Mouse (Mus musculus): ENCODE measurements around the gene Tbx2. TPM values are rescaled to one million over a fixed set of nuclear protein-coding genes. Genes with fewer than 3 reads are reported as not detected.

Gene Tbx2
- polyA plus RNA-seq, 1 experiment: 3.5 TPM

GRCm38 (mm10) chr11:85840803-85841145, 8.4 kb downstream of the Tbx2 start:
- H3K36me3 ChIP-seq (ENCODE audit: control insufficient read depth, insufficient read depth, low read length): no peaks in the 10 kb centered on the region
- TF ChIP-seq POLR2A (IDR thresholded peaks at IDR 0.05; ENCODE audit: control insufficient read depth, extremely low read depth, insufficient read depth, low read length, poor library complexity) (no peak), CTCF (IDR thresholded peaks at IDR 0.05; ENCODE audit: borderline replicate concordance, control insufficient read depth, extremely low read depth, insufficient read depth, low read length, poor library complexity) (no peak)
- H3K4me3 ChIP-seq (ENCODE audit: control insufficient read depth, insufficient read depth, low read length): no peak overlapping the region
- DNase-seq: no peak
- peaks cover 7% of the 10 kb centered on the region; the same call in 1 of the 2 replicates for H3K4me1 ChIP-seq (replicated peaks; ENCODE audit: control insufficient read depth, insufficient read depth, low read length)
- H3K27ac ChIP-seq (ENCODE audit: control insufficient read depth, insufficient read depth, low read length): no peak overlapping the region
- peaks cover 59% of the 10 kb centered on the region for H3K27me3 ChIP-seq (ENCODE audit: control insufficient read depth, insufficient read depth, low read length)
- 5% methylated on average over 21 of the region's 21 CpGs for WGBS

- no peak for DNase-seq
- Histone ChIP-seq H3K4me1 (replicated peaks; ENCODE audit: control insufficient read depth, insufficient read depth, low read length) (peaks cover 7% of the 10 kb centered on the region; the same call in 1 of the 2 replicates), H3K36me3 (ENCODE audit: control insufficient read depth, insufficient read depth, low read length) (no peaks in the 10 kb centered on the region), H3K4me3 (ENCODE audit: control insufficient read depth, insufficient read depth, low read length) (no peak overlapping the region), H3K27me3 (ENCODE audit: control insufficient read depth, insufficient read depth, low read length) (peaks cover 54% of the 10 kb centered on the region), H3K27ac (ENCODE audit: control insufficient read depth, insufficient read depth, low read length) (no peak overlapping the region)
- 15% methylated on average over 8 of the region's 8 CpGs for WGBS
- TF ChIP-seq POLR2A (IDR thresholded peaks at IDR 0.05; ENCODE audit: control insufficient read depth, extremely low read depth, insufficient read depth, low read length, poor library complexity) (no peak), CTCF (IDR thresholded peaks at IDR 0.05; ENCODE audit: borderline replicate concordance, control insufficient read depth, extremely low read depth, insufficient read depth, low read length, poor library complexity) (no peak)
These were observed 8.9 kb downstream of the Tbx2 start for GRCm38 (mm10) chr11:85841211-85841681.

GRCm38 (mm10) chr11:85841980-85842379, 9.6 kb downstream of the Tbx2 start:
- DNase-seq: peak; percentile 61
- Histone ChIP-seq H3K27me3 (ENCODE audit: control insufficient read depth, insufficient read depth, low read length) (peaks cover 48% of the 10 kb centered on the region), H3K4me1 (replicated peaks; ENCODE audit: control insufficient read depth, insufficient read depth, low read length) (peaks cover 7% of the 10 kb centered on the region; the same call in 1 of the 2 replicates), H3K36me3 (ENCODE audit: control insufficient read depth, insufficient read depth, low read length) (no peaks in the 10 kb centered on the region), H3K4me3 (ENCODE audit: control insufficient read depth, insufficient read depth, low read length) (no peak overlapping the region; the same call in 1 of the 2 replicates), H3K27ac (ENCODE audit: control insufficient read depth, insufficient read depth, low read length) (no peak overlapping the region)
- TF ChIP-seq POLR2A (IDR thresholded peaks at IDR 0.05; ENCODE audit: control insufficient read depth, extremely low read depth, insufficient read depth, low read length, poor library complexity): no peak
- peak; percentile 94; the same call in 1 of the 2 replicates for TF ChIP-seq CTCF (IDR thresholded peaks at IDR 0.05; ENCODE audit: borderline replicate concordance, control insufficient read depth, extremely low read depth, insufficient read depth, low read length, poor library complexity)
- WGBS: 1% methylated on average over 32 of the region's 32 CpGs

GRCm38 (mm10) chr11:85842596-85843346, 10.4 kb downstream of the Tbx2 start:
- Histone ChIP-seq H3K36me3 (ENCODE audit: control insufficient read depth, insufficient read depth, low read length) (no peaks in the 10 kb centered on the region), H3K4me1 (replicated peaks; ENCODE audit: control insufficient read depth, insufficient read depth, low read length) (peaks cover 7% of the 10 kb centered on the region; the same call in 1 of the 2 replicates), H3K27ac (ENCODE audit: control insufficient read depth, insufficient read depth, low read length) (no peak overlapping the region), H3K27me3 (ENCODE audit: control insufficient read depth, insufficient read depth, low read length) (peaks cover 41% of the 10 kb centered on the region), H3K4me3 (ENCODE audit: control insufficient read depth, insufficient read depth, low read length) (no peak overlapping the region)
- TF ChIP-seq CTCF (IDR thresholded peaks at IDR 0.05; ENCODE audit: borderline replicate concordance, control insufficient read depth, extremely low read depth, insufficient read depth, low read length, poor library complexity) (no peak), POLR2A (IDR thresholded peaks at IDR 0.05; ENCODE audit: control insufficient read depth, extremely low read depth, insufficient read depth, low read length, poor library complexity) (no peak)
- 18% methylated on average over 24 of the region's 24 CpGs for WGBS
- no peak for DNase-seq

- no peak overlapping the region for H3K27ac ChIP-seq (ENCODE audit: control insufficient read depth, insufficient read depth, low read length)
- H3K27me3 ChIP-seq (ENCODE audit: control insufficient read depth, insufficient read depth, low read length): peaks cover 36% of the 10 kb centered on the region
- no peak overlapping the region for H3K4me3 ChIP-seq (ENCODE audit: control insufficient read depth, insufficient read depth, low read length)
- H3K36me3 ChIP-seq (ENCODE audit: control insufficient read depth, insufficient read depth, low read length): no peaks in the 10 kb centered on the region
- peak; percentile 62 for DNase-seq
- TF ChIP-seq CTCF (IDR thresholded peaks at IDR 0.05; ENCODE audit: borderline replicate concordance, control insufficient read depth, extremely low read depth, insufficient read depth, low read length, poor library complexity): peak; percentile 88
- no peak for TF ChIP-seq POLR2A (IDR thresholded peaks at IDR 0.05; ENCODE audit: control insufficient read depth, extremely low read depth, insufficient read depth, low read length, poor library complexity)
- peaks cover 7% of the 10 kb centered on the region; the same call in 1 of the 2 replicates for H3K4me1 ChIP-seq (replicated peaks; ENCODE audit: control insufficient read depth, insufficient read depth, low read length)
- WGBS: 4% methylated on average over 18 of the region's 18 CpGs
These were observed 11.0 kb downstream of the Tbx2 start for GRCm38 (mm10) chr11:85843347-85843692.

GRCm38 (mm10) chr11:85844144-85844965, 12.0 kb downstream of the Tbx2 start:
- TF ChIP-seq CTCF (IDR thresholded peaks at IDR 0.05; ENCODE audit: borderline replicate concordance, control insufficient read depth, extremely low read depth, insufficient read depth, low read length, poor library complexity) (0 out of 2 replicates have a peak, but pooled peaks have one; percentile 20), POLR2A (IDR thresholded peaks at IDR 0.05; ENCODE audit: control insufficient read depth, extremely low read depth, insufficient read depth, low read length, poor library complexity) (no peak)
- peak; percentile 74 for DNase-seq
- Histone ChIP-seq H3K4me1 (replicated peaks; ENCODE audit: control insufficient read depth, insufficient read depth, low read length) (peaks cover 7% of the 10 kb centered on the region; the same call in 1 of the 2 replicates), H3K4me3 (ENCODE audit: control insufficient read depth, insufficient read depth, low read length) (peak overlapping the region; percentile 43), H3K27ac (ENCODE audit: control insufficient read depth, insufficient read depth, low read length) (no peak overlapping the region), H3K27me3 (ENCODE audit: control insufficient read depth, insufficient read depth, low read length) (peaks cover 33% of the 10 kb centered on the region), H3K36me3 (ENCODE audit: control insufficient read depth, insufficient read depth, low read length) (no peaks in the 10 kb centered on the region)
- 3% methylated on average over 54 of the region's 54 CpGs for WGBS

Measured in thymus, adult 2 months (tissue).